Mouse (Mus musculus) CH12.LX (cell line): ENCODE results near the gene Troap. TPM values are rescaled to one million over a fixed set of nuclear protein-coding genes. Genes with fewer than 3 reads are reported as not detected.

ENCODE experiments used
- DNase-seq: peaks from one replicate; pipeline ENCODE4 v3.0.0-alpha.2; 2013; ENCODE audit errors: extremely low read depth
- H3K27ac ChIP-seq: 2 replicates; pipeline ENCODE4 v1.5.1; 2012; ENCODE audit warnings: low read depth, mild to moderate bottlenecking, control low read depth, moderate library complexity; ENCODE audit not compliant: insufficient read depth
- H3K27me3 ChIP-seq: replicated peaks from 2 replicates; pipeline ENCODE3; 2012; ENCODE audit warnings: inconsistent platforms
- H3K36me3 ChIP-seq, 2 experiments: replicated peaks in 1 of 2; 2 replicates each; pipeline versions ENCODE3 to v1.6.1; 2012; ENCODE audit warnings: inconsistent platforms in 1 of 2, low read length in 1 of 2, mild to moderate bottlenecking in 1 of 2, mixed read lengths in 1 of 2, moderate library complexity in 1 of 2; ENCODE audit not compliant: control insufficient read depth in 1 of 2, insufficient read depth in 1 of 2
- H3K4me1 ChIP-seq, 2 experiments: 2 replicates each; pipeline ENCODE4 v1.6.1; 2012; ENCODE audit warnings: inconsistent platforms in 1 of 2, moderate library complexity in 1 of 2; ENCODE audit not compliant: insufficient read depth in 2 of 2, control insufficient read depth in 1 of 2
- H3K4me2 ChIP-seq: 2 replicates; pipeline ENCODE4 v1.6.1; 2012; ENCODE audit warnings: low read depth, mild to moderate bottlenecking, control low read depth; ENCODE audit not compliant: poor library complexity, insufficient read depth, severe bottlenecking
- H3K4me3 ChIP-seq, 3 experiments: fragments of 150-350 bp in 1 of 3; sonication (generic) in 1 of 3; replicated peaks in 1 of 3; 2 replicates each; pipeline versions ENCODE3 to v1.5.1; 2011 to 2012; ENCODE audit warnings: low read depth in 2 of 3, low read length in 2 of 3, mild to moderate bottlenecking in 2 of 3, moderate library complexity in 2 of 3, control low read depth in 1 of 3, improper control_type of control experiment in 1 of 3, inconsistent platforms in 1 of 3, mixed read lengths in 1 of 3; ENCODE audit not compliant: poor library complexity in 1 of 3
- H3K79me2 ChIP-seq: replicated peaks from 2 replicates; pipeline ENCODE4 v1.6.1; 2012; ENCODE audit warnings: mild to moderate bottlenecking, moderate library complexity; ENCODE audit not compliant: control insufficient read depth, poor library complexity, insufficient read depth, severe bottlenecking; ENCODE audit errors: extremely low read depth
- H3K9ac ChIP-seq: 2 replicates; pipeline ENCODE4 v1.6.1; 2012; ENCODE audit warnings: low read depth, mild to moderate bottlenecking, control low read depth, moderate library complexity; ENCODE audit not compliant: insufficient read depth
- H3K9me3 ChIP-seq: replicated peaks from 2 replicates; pipeline ENCODE3; 2012; ENCODE audit warnings: low read length, inconsistent platforms, mixed read lengths
- BHLHE40 ChIP-seq: IDR thresholded peaks from 2 replicates; pipeline ENCODE4 v1.6.1; 2011; ENCODE audit warnings: mild to moderate bottlenecking, low read depth, low read length, improper control_type of control experiment
- CHD1 ChIP-seq: IDR thresholded peaks from 2 replicates; pipeline ENCODE4 v1.6.1; 2012; ENCODE audit warnings: low read depth, low read length, improper control_type of control experiment, inconsistent platforms
- CTCF ChIP-seq, 2 experiments: IDR thresholded peaks in 1 of 2; conservative IDR thresholded peaks in 1 of 2; 2 replicates each; pipeline ENCODE4 v1.5.1; 2011 to 2012; ENCODE audit warnings: low read depth in 2 of 2, low read length in 2 of 2, improper control_type of control experiment in 1 of 2, inconsistent platforms in 1 of 2, mild to moderate bottlenecking in 1 of 2, moderate library complexity in 1 of 2
- E2F4 ChIP-seq: IDR thresholded peaks from 2 replicates; pipeline ENCODE4 v1.6.1; 2011; ENCODE audit warnings: low read depth, low read length, improper control_type of control experiment; ENCODE audit not compliant: insufficient replicate concordance
- ELF1 ChIP-seq: IDR thresholded peaks from 2 replicates; pipeline ENCODE4 v1.6.1; 2014; ENCODE audit warnings: low read depth, mild to moderate bottlenecking, inconsistent platforms, low read length, improper control_type of control experiment
- EP300 ChIP-seq: IDR thresholded peaks from 2 replicates; pipeline ENCODE4 v1.6.1; 2011; ENCODE audit warnings: low read length, improper control_type of control experiment
- GABPA ChIP-seq: IDR thresholded peaks from 2 replicates; pipeline ENCODE4 v1.6.1; 2012; ENCODE audit warnings: low read depth, low read length, improper control_type of control experiment, inconsistent platforms; ENCODE audit not compliant: insufficient replicate concordance
- IRF4 ChIP-seq: IDR thresholded peaks from 2 replicates; pipeline ENCODE4 v1.6.1; 2014; ENCODE audit warnings: low read depth, mild to moderate bottlenecking, inconsistent platforms, low read length, improper control_type of control experiment
- JUND ChIP-seq: conservative IDR thresholded peaks from 2 replicates; pipeline ENCODE4 v1.6.1; 2011; ENCODE audit warnings: low read depth, low read length, improper control_type of control experiment
- MAFK ChIP-seq: IDR thresholded peaks from 2 replicates; pipeline ENCODE4 v1.6.1; 2011; ENCODE audit warnings: low read length, improper control_type of control experiment; ENCODE audit not compliant: insufficient replicate concordance
- MAX ChIP-seq: IDR thresholded peaks from 2 replicates; pipeline ENCODE4 v1.6.1; 2011; ENCODE audit warnings: low read length, improper control_type of control experiment
- MAZ ChIP-seq: IDR thresholded peaks from 2 replicates; pipeline ENCODE4 v1.6.1; 2012; ENCODE audit warnings: low read depth, mild to moderate bottlenecking, inconsistent platforms, low read length, improper control_type of control experiment, moderate library complexity
- MEF2A ChIP-seq: IDR thresholded peaks from 2 replicates; pipeline ENCODE4 v1.6.1; 2014; ENCODE audit warnings: low read depth, mild to moderate bottlenecking, inconsistent platforms, low read length, improper control_type of control experiment, borderline replicate concordance
- MXI1 ChIP-seq: IDR thresholded peaks from 2 replicates; pipeline ENCODE4 v1.6.1; 2011; ENCODE audit warnings: mild to moderate bottlenecking, low read depth, low read length, improper control_type of control experiment
- MYC ChIP-seq: IDR thresholded peaks from 2 replicates; pipeline ENCODE4 v1.6.1; 2011; ENCODE audit warnings: low read depth, mild to moderate bottlenecking, improper control_type of control experiment, low read length
- NELFE ChIP-seq: IDR thresholded peaks from 2 replicates; pipeline ENCODE4 v1.6.1; 2011; ENCODE audit warnings: low read depth, low read length, improper control_type of control experiment
- NRF1 ChIP-seq: IDR thresholded peaks from 2 replicates; pipeline ENCODE4 v1.6.1; 2014; ENCODE audit warnings: low read depth, mild to moderate bottlenecking, inconsistent platforms, low read length, improper control_type of control experiment, moderate library complexity
- PAX5 ChIP-seq: IDR thresholded peaks from 2 replicates; pipeline ENCODE4 v1.6.1; 2012; ENCODE audit warnings: low read length, inconsistent platforms, mixed read lengths
- POLR2A ChIP-seq: IDR thresholded peaks from 2 replicates; pipeline ENCODE4 v1.6.1; 2011; ENCODE audit warnings: low read depth, mild to moderate bottlenecking, improper control_type of control experiment, low read length
- POLR2AphosphoS2 ChIP-seq: IDR thresholded peaks from 2 replicates; pipeline ENCODE4 v1.6.1; 2011; ENCODE audit warnings: low read depth, low read length, improper control_type of control experiment
- RAD21 ChIP-seq: IDR thresholded peaks from 2 replicates; pipeline ENCODE4 v1.6.1; 2011; ENCODE audit warnings: low read depth, mild to moderate bottlenecking, low read length, improper control_type of control experiment, moderate library complexity
- RCOR1 ChIP-seq: conservative IDR thresholded peaks from 2 replicates; pipeline ENCODE4 v1.6.1; 2012; ENCODE audit warnings: low read depth, mild to moderate bottlenecking, inconsistent platforms, low read length, improper control_type of control experiment
- SIN3A ChIP-seq: IDR thresholded peaks from 2 replicates; pipeline ENCODE4 v1.6.1; 2012; ENCODE audit warnings: low read length, improper control_type of control experiment, inconsistent platforms
- SMC3 ChIP-seq: IDR thresholded peaks from 2 replicates; pipeline ENCODE4 v1.6.1; 2011; ENCODE audit warnings: low read depth, low read length, improper control_type of control experiment
- TBP ChIP-seq: conservative IDR thresholded peaks from 2 replicates; pipeline ENCODE4 v1.6.1; 2011; ENCODE audit warnings: low read depth, low read length, improper control_type of control experiment
- TCF12 ChIP-seq: IDR thresholded peaks from 2 replicates; pipeline ENCODE4 v1.6.1; 2014; ENCODE audit warnings: low read depth, mild to moderate bottlenecking, inconsistent platforms, low read length, improper control_type of control experiment
- UBTF ChIP-seq: IDR thresholded peaks from 2 replicates; pipeline ENCODE4 v1.6.1; 2012; ENCODE audit warnings: low read depth, mild to moderate bottlenecking, inconsistent platforms, low read length, improper control_type of control experiment, moderate library complexity
- USF1 ChIP-seq: IDR thresholded peaks from 2 replicates; pipeline ENCODE4 v1.6.1; 2014; ENCODE audit warnings: low read depth, mild to moderate bottlenecking, inconsistent platforms, low read length, improper control_type of control experiment
- USF2 ChIP-seq: conservative IDR thresholded peaks from 2 replicates; pipeline ENCODE4 v1.6.1; 2011; ENCODE audit warnings: low read depth, low read length, improper control_type of control experiment
- ZC3H11A ChIP-seq: IDR thresholded peaks from 2 replicates; pipeline ENCODE4 v1.6.1; 2012; ENCODE audit warnings: low read depth, mild to moderate bottlenecking, inconsistent platforms, low read length, improper control_type of control experiment
- ZKSCAN1 ChIP-seq: IDR thresholded peaks from 2 replicates; pipeline ENCODE4 v1.6.1; 2012; ENCODE audit warnings: low read depth, inconsistent platforms, low read length, improper control_type of control experiment, borderline replicate concordance
- ZMIZ1 ChIP-seq: IDR thresholded peaks from 2 replicates; pipeline ENCODE4 v1.6.1; 2012; ENCODE audit warnings: low read depth, mild to moderate bottlenecking, inconsistent platforms, low read length, improper control_type of control experiment
- dilution Hi-C: fragments of 300-500 bp; cut with MboI; formaldehyde crosslinking; loops from 2 replicates; pipeline ENCODE4 v1.14.3; 2020; ENCODE audit warnings: low sequenced_read_pairs; ENCODE audit not compliant: extremely low pct_unique_long_range_greater_than_20kb, extremely low pct_ligation_motif_present
- in situ Hi-C: fragments of 300-500 bp; cut with MboI; formaldehyde crosslinking; loops from 3 replicates; pipeline ENCODE4 v1.14.3; 2019; ENCODE audit warnings: low sequenced_read_pairs, low pct_ligation_motif_present, low pct_unique_long_range_greater_than_20kb, mixed read lengths
- polyA plus RNA-seq: library from polyadenylated mRNA; unstranded; fragments of >175 nt; gene quantifications from 2 replicates; pipeline ENCODE4 v1.2.1, GENCODE M21; 2012; ENCODE audit warnings: low read depth; ENCODE audit not compliant: insufficient read length
- total RNA-seq, 2 experiments: library from RNA; depleted of rRNA; stranded (reverse); fragments of 300-350 nt in 1 of 2; fragments of >200 nt in 1 of 2; gene quantifications; 2 replicates each; pipeline ENCODE4 v1.2.3; 2012 to 2014

The Troap gene
- total and polyA plus RNA-seq, 3 experiments = 17.8 to 74.2 (median 19.2) TPM

DNA sequence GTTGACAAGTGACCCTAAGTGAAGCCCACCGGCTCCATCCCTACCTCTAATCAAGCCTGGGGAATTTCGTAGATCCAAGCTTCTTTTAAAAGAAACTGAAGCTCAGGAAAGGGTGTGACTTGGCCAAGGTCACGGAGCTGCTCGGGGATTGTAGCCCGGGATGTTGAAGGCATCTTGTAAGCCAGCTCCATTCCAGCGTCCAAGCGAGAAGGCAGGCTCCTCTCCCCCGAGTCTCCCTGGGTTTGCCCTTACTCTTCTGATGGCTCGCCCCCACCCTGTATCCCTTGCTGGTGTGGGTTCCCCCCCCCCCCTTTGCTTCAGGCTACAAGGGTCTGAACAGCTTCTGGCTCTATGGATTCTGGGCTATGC is 24.1 kb downstream of the Troap start:
- no peak for TF ChIP-seq POLR2AphosphoS2
- TF ChIP-seq CTCF (conservative IDR thresholded peaks at IDR 0.05 in 1 of 2, IDR thresholded peaks at IDR 0.05 in 1 of 2; ENCODE audit: low read depth in 2 of 2, low read length in 2 of 2) = no peak
- no peak for TF ChIP-seq MEF2A
- TF ChIP-seq MYC = no peak
- no peak for TF ChIP-seq SMC3
- TF ChIP-seq POLR2A = no peak
- TF ChIP-seq PAX5 = no peak
- no peak for TF ChIP-seq ZKSCAN1
- TF ChIP-seq JUND = no peak
- no peak for TF ChIP-seq CHD1
- no peak for TF ChIP-seq MAZ
- no peak for TF ChIP-seq EP300
- no peak for TF ChIP-seq NELFE
- no peak for TF ChIP-seq MAX
- no peak for TF ChIP-seq USF1
- in situ Hi-C loops = no loop called here
- Histone ChIP-seq H3K36me3 (peaks cover 0 to 11% of the 10 kb centered on the region in 2 experiments), H3K4me2 (no peak overlapping the region; the same call in 1 of the 2 replicates), H3K4me3 (peak overlapping the region in 1 of 3 experiments; percentile 64), H3K27me3 (no peaks in the 10 kb centered on the region), H3K79me2 (no peaks in the 10 kb centered on the region), H3K9me3 (peaks cover 3% of the 10 kb centered on the region), H3K4me1 (peaks cover 0 to 20% of the 10 kb centered on the region in 2 experiments; a peak in 2 of 4 replicates), H3K27ac (no peak overlapping the region), H3K9ac (no peak overlapping the region)
- DNase-seq = no peak
- dilution Hi-C loops = no loop called here

DNA sequence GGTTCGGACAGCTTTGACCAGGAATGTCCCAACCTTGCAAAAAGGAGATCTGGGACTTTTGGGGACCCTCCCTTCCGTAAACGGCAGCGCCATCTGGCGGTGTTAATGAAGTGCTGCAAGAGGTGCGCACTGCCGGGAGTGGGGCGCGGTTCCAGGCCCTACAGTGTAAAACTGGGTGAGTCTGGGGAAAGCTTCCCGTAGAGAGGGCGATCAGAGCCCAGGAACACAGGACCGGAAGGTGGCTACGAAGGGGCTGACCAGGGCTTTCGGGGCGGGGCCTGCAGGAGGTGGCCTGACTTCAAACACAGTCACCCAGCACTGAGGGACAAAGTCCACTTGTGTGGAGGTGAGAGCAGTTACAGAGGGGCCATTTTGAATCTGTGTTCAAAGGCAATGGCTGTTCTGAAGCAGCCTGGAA is 24.8 kb downstream of the Troap start:
- Histone ChIP-seq H3K4me2 (peak overlapping the region; percentile 60), H3K9me3 (peaks cover 3% of the 10 kb centered on the region), H3K79me2 (no peaks in the 10 kb centered on the region), H3K4me1 (peaks cover 0 to 20% of the 10 kb centered on the region in 2 experiments; a peak in 2 of 4 replicates), H3K4me3 (peak overlapping the region; percentile 44 to 64 (median 55)), H3K9ac (peak overlapping the region; percentile 55), H3K36me3 (peaks cover 0 to 16% of the 10 kb centered on the region in 2 experiments), H3K27me3 (no peaks in the 10 kb centered on the region), H3K27ac (peak overlapping the region; percentile 35)
- DNase-seq = peak; percentile 74
- in situ Hi-C loops (no loop called here), dilution Hi-C loops (no loop called here)
- TF ChIP-seq GABPA (no peak), ZC3H11A (no peak), BHLHE40 (no peak), JUND (no peak), POLR2A (peak; percentile 55), ZKSCAN1 (no peak), IRF4 (0 out of 2 replicates have a peak, but pooled peaks have one; percentile 40), CTCF (conservative IDR thresholded peaks at IDR 0.05 in 1 of 2, IDR thresholded peaks at IDR 0.05 in 1 of 2; ENCODE audit: low read depth in 2 of 2, low read length in 2 of 2) (peak; percentile 76 to 89), SMC3 (peak; percentile 78), ZMIZ1 (no peak), NELFE (no peak), TBP (peak; percentile 67), NRF1 (no peak), MYC (no peak), RAD21 (peak; percentile 62), TCF12 (peak; percentile 50; the same call in 1 of the 2 replicates), RCOR1 (no peak), E2F4 (no peak), MXI1 (peak; percentile 62; the same call in 1 of the 2 replicates), POLR2AphosphoS2 (no peak), UBTF (no peak), SIN3A (no peak), ELF1 (peak; percentile 80), USF2 (no peak), MAZ (no peak), MAFK (no peak)
